Mouse (Mus musculus) 3T3-L1 (cell line): ENCODE data around the gene Gm20219.

Source experiments
- DNase-seq: peaks from one replicate; pipeline ENCODE4 v3.0.0-alpha.2; 2015; ENCODE audit warnings: low read depth, low spot score

The Gm20219 gene

DNA sequence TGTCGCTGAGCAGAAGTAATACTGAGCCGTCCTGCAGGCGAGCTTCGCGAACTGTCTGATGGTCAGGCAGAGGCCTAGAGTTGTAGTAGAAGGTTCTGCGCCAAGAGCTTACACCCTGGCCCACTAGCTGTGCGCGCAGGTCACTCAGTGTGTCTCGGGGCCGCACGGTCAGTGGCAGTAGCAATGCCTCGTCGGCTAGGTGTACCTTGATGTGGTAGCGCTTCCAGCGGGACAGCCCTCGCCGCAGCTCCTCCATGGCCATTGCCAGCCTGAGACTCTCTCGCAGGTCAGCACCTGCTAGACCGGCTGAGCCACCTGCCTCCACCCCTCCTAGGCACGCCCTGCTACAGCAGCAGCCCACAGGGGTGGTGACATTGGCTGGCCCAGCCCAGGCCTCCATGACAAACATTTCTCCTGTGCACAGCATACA, at the start of gene Gm20219:
Gene Gm20219, minus strand, starts transcription at position 266 of the 430 bp plus-strand sequence.
- DNase-seq: no peak

- no peak for DNase-seq
These were observed 49.8 kb upstream of the Gm20219 start for GRCm38 (mm10) chr17:56604070-56604380.

DNA sequence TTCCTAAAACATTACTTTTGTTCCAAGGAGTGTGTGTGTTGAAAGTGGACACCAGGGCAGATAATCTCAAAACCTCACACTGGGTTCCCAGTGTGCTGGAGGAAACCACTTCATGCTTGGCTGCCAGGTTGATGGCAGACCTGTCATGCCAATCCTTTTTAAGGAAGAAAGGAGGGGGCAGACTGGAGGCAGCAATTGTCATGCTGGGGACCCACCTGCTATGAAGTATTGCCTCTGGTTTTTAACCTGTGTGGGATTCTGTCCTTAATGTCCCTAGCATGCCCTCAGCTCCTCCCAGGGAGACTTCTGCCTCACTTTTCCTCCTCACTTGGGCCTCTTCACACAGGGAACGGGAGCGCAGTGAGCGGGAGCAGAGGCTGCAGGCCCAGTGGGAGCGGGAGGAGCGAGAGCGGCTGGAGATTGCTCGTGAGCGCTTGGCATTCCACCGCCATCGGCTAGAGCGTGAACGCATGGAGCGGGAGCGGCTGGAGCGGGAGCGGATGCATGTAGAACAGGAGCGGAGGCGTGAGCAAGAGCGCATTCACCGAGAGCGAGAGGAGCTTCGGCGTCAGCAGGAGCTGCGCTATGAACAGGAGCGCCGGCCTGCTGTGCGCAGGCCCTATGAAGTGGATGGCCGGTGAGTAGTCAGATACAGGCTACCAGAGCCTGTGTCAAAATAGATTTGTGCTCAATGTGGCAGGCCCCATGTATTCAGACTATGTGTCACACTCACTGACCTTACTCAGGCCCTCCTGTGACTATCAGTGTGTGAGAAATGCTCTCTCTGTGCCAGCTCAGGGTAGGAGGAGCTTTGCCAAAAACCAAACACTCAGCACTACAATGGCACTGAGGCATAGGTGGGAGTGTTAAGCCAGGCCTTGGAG, 49.2 kb upstream of the Gm20219 start:
- no peak for DNase-seq

DNA sequence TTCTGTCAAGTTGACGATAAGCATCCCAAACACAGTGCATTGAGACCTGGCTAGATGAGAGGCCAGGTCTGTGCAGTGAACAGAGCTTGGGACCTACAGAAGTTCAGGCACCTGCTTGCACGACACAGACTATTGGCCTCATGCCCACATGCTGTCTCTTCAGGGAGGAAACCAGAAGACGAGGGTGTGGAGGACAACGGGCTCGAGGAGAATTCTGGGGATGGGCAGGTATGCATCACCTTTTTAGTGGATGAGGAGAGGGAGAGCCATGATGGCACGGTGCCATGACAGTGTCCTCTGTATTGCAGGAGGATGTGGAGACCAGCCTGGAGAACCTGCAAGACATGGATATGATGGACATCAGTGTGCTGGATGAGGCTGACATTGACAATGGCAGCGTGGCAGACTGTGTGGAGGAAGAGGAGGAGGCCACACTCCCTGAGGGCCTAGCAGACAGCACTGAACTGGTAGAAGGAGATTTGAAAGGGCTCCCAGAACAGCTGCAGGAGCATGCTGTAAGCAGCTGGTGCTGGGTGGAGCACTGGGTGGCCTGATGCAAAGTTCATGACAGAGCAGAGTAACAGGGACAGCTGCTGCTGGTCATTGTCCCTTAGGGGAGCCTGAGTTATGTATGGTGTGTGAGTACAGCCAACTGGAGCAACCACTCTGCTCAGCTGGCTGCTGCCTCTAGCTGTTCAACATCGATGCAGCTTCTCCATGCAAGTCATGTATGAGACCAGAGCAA, 39.5 kb upstream of the Gm20219 start:
- no peak for DNase-seq

- DNase-seq: no peak
These were observed 38.4 kb upstream of the Gm20219 start for GRCm38 (mm10) chr17:56592553-56592952.

- DNase-seq: no peak
These were observed 34.7 kb upstream of the Gm20219 start for GRCm38 (mm10) chr17:56588921-56589320.

GRCm38 (mm10) chr17:56587773-56588172, 33.6 kb upstream of the Gm20219 start:
- DNase-seq: no peak

DNA sequence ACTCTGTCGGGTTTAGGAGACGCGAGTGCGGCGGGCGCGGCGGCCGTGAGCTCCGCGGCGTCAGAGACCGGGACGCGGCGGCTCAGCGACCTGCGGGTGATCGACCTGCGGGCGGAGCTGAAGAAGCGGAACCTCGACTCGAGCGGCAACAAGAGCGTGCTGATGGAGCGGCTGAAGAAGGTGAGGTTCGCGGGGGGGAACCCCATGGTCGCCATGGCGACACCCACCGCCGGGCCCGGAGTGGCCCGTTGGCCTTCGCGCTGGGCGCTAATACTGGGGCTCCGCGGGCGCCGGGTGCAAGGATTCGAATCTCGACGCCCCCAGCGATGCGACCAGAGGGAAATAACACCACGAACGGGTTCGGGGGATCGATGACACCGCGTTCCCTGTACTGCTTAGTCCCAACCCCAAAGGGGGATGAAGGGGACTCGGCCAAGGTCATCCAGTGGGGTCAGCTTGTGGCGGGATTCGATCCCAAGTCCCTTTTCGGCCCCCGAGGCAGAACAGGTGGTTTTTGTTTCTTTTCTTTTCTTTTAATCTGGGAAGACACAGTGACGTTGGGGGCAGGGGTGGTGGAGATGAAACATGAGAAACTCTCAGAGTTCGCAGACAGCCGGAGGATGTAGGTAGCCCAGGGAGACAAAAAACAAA, 31.1 kb upstream of the Gm20219 start:
- DNase-seq: peak; percentile 35

GRCm38 (mm10) chr17:56584257-56585130, 30.3 kb upstream of the Gm20219 start, which contains the start of the genes Safb2 and Safb:
Gene Safb2, minus strand, starts transcription at chr17:56584585.
Gene Safb, plus strand, starts transcription at chr17:56584825.
- DNase-seq: peak; percentile 97

- DNase-seq: peak; percentile 61
These were observed 29.5 kb upstream of the Gm20219 start for GRCm38 (mm10) chr17:56583611-56584256.

DNA sequence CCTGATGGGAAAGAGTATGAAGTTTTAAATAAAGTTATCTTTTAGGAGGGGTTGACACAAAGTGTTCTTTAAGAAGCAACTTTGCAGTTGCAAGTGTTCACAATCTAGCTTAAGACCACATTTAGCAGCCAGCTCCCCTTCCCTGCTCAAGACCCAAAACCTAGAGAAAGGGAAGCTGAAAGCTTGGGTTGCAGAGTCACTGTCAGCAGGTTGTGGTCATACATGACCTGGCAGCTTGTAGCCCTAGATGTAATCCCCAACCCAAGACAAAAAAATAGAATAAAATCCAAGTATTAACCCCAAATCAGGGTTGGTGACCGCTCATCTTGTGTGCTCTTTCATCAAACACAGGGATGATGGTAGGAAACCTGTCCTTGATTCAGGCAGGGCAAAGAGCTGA, 28.9 kb upstream of the Gm20219 start:
- DNase-seq: no peak

DNA sequence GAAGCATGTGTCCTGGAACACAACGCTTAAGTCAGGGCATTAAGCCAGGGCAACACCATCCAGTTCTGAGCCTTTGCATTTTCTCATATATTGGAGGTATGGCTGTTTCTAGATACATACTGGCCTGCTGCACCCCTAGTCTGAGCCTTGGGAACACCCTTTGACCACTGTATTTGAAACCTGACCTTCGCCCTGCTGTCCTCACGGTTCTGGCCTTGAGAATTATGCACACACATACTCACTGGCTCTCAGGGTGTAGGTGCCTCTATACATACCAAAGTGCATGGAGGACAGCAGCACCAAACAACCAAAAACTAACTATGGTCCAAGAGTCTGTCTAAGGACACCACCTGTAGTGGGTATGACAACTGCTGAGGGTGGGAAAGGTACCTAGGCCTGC, 18.8 kb upstream of the Gm20219 start:
- no peak for DNase-seq

- DNase-seq: no peak
These were observed 18.0 kb upstream of the Gm20219 start for GRCm38 (mm10) chr17:56572154-56572553.

GRCm38 (mm10) chr17:56570287-56570686, 16.1 kb upstream of the Gm20219 start:
- DNase-seq: no peak

- DNase-seq: no peak
These were observed 13.2 kb upstream of the Gm20219 start for GRCm38 (mm10) chr17:56567370-56567769.

- DNase-seq: no peak
These were observed 12.7 kb upstream of the Gm20219 start for GRCm38 (mm10) chr17:56566918-56567317.

DNA sequence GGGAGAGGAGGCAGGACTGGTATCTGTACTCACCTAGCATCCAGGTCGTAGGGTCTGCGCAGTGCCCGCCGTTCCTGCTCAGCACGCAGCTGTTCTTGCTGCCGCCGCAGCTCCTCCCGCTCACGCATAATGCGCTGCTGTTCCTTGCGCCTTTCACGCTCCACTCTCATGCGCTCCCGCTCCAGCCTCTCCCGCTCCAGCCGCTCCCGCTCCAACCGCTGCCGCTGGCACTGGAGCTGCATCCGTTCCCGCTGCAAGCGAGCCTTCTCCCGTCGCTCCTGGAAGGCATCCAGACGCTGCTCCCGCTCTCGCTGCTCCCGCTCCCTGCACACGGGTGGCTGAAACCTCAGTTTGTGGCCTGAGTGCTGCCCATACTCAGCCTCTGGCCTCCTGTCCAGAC, 12.1 kb upstream of the Gm20219 start:
- DNase-seq: no peak

GRCm38 (mm10) chr17:56561866-56562265, 7.7 kb upstream of the Gm20219 start:
- no peak for DNase-seq

- no peak for DNase-seq
These were observed 5.9 kb upstream of the Gm20219 start for GRCm38 (mm10) chr17:56560131-56560530.

DNA sequence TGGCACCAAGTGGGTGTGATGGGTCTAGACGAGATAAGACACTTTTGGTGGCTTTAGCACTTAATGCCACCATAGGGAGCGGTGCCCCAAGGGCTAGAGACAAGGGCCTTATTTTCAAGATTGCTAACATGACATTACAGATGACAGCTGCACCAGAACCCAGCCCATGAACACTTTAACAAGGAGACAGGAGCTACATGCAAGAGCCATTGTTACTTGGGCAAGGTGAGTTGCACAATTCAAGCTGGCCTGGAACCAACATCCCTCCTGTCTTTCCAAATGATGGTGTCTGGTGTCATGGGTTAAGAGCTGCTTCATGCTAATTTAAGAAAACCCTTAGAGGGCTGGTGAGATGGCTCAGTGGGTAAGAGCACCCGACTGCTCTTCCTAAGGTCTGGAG, 5.2 kb upstream of the Gm20219 start:
- peak; percentile 41 for DNase-seq

- peak; percentile 77 for DNase-seq
These were observed 4.3 kb upstream of the Gm20219 start for GRCm38 (mm10) chr17:56558448-56558847.
